Mouse (Mus musculus) MEL (cell line): ENCODE measurements at regions not wholly inside any gene's neighbourhood (a gene's known extent, or its start where the extent isn't known, plus 50 kb on each side); places are given as distances from the start of the nearest gene placed in this dataset.

ENCODE experiments used
- DNase-seq: peaks from one replicate; pipeline ENCODE4 v3.0.0; 2011; ENCODE audit warnings: low read depth, low spot score
- H3K27ac ChIP-seq: 2 replicates; pipeline ENCODE4 v1.5.1; 2012; ENCODE audit warnings: low read depth, mild to moderate bottlenecking, control low read depth, low read length, moderate library complexity; ENCODE audit not compliant: control insufficient read depth
- H3K27me3 ChIP-seq, 2 experiments: fragments of 150-350 bp in 1 of 2; sonication (generic) in 1 of 2; 2 replicates each; pipeline ENCODE4 v1.6.1; 2012; ENCODE audit warnings: low read length in 2 of 2, mild to moderate bottlenecking in 2 of 2, improper control_type of control experiment in 1 of 2, moderate library complexity in 1 of 2; ENCODE audit not compliant: insufficient read depth in 2 of 2, control insufficient read depth in 1 of 2
- H3K36me3 ChIP-seq, 2 experiments: 2 replicates each; pipeline ENCODE4 v1.6.1; 2012 to 2014; ENCODE audit warnings: low read length in 2 of 2, improper control_type of control experiment in 1 of 2, inconsistent platforms in 1 of 2, mild to moderate bottlenecking in 1 of 2; ENCODE audit not compliant: insufficient read depth in 2 of 2, control insufficient read depth in 1 of 2
- H3K4me1 ChIP-seq, 2 experiments: fragments of 150-350 bp in 1 of 2; sonication (generic) in 1 of 2; 2 replicates each; pipeline ENCODE4 v1.6.1; 2012; ENCODE audit warnings: low read length in 2 of 2, improper control_type of control experiment in 1 of 2, mild to moderate bottlenecking in 1 of 2; ENCODE audit not compliant: insufficient read depth in 2 of 2, control insufficient read depth in 1 of 2
- H3K4me3 ChIP-seq, 2 experiments: fragments of 150-350 bp in 1 of 2; sonication (generic) in 1 of 2; 2 replicates each; pipeline ENCODE4 v1.5.1; 2012; ENCODE audit warnings: low read depth in 2 of 2, low read length in 2 of 2, mild to moderate bottlenecking in 2 of 2, moderate library complexity in 2 of 2, control low read depth in 1 of 2, improper control_type of control experiment in 1 of 2; ENCODE audit not compliant: control insufficient read depth in 1 of 2, insufficient read depth in 1 of 2
- H3K79me2 ChIP-seq: 2 replicates; pipeline ENCODE4 v1.6.1; 2012; ENCODE audit warnings: mild to moderate bottlenecking, low read length, moderate library complexity; ENCODE audit not compliant: control insufficient read depth, poor library complexity, insufficient read depth
- H3K9ac ChIP-seq: 2 replicates; pipeline ENCODE4 v1.6.1; 2012; ENCODE audit warnings: low read depth, mild to moderate bottlenecking, control low read depth, low read length, moderate library complexity; ENCODE audit not compliant: control insufficient read depth, poor library complexity, severe bottlenecking
- H3K9me3 ChIP-seq: fragments of 150-350 bp; sonication (generic); replicated peaks from 2 replicates; pipeline ENCODE4 v1.6.1; 2012; ENCODE audit warnings: mild to moderate bottlenecking, low read length, improper control_type of control experiment, moderate library complexity; ENCODE audit not compliant: insufficient read depth
- CHD2 ChIP-seq: IDR thresholded peaks from 2 replicates; pipeline ENCODE4 v1.6.1; 2011; ENCODE audit warnings: low read length, improper control_type of control experiment
- CTCF ChIP-seq, 3 experiments: IDR thresholded peaks in 2 of 3; conservative IDR thresholded peaks in 1 of 3; 2 replicates each; pipeline ENCODE4 v1.5.1; 2011 to 2012; ENCODE audit warnings: low read length in 3 of 3, low read depth in 2 of 3, mild to moderate bottlenecking in 2 of 3, improper control_type of control experiment in 1 of 3, inconsistent platforms in 1 of 3, mixed read lengths in 1 of 3, moderate library complexity in 1 of 3; ENCODE audit not compliant: control insufficient read depth in 1 of 3, insufficient read depth in 1 of 3, poor library complexity in 1 of 3, severe bottlenecking in 1 of 3
- E2F4 ChIP-seq: IDR thresholded peaks from 2 replicates; pipeline ENCODE4 v1.6.1; 2011; ENCODE audit warnings: low read depth, low read length, improper control_type of control experiment, borderline replicate concordance
- JUND ChIP-seq: IDR thresholded peaks from 2 replicates; pipeline ENCODE4 v1.6.1; 2011; ENCODE audit warnings: low read depth, mild to moderate bottlenecking, improper control_type of control experiment, low read length
- KAT2A ChIP-seq: conservative IDR thresholded peaks from 2 replicates; pipeline ENCODE4 v1.6.1; 2012; ENCODE audit warnings: low read depth, low read length, improper control_type of control experiment, inconsistent platforms
- MAFK ChIP-seq: IDR thresholded peaks from 2 replicates; pipeline ENCODE4 v1.6.1; 2011; ENCODE audit warnings: low read depth, mild to moderate bottlenecking, low read length, improper control_type of control experiment, borderline replicate concordance
- MAX ChIP-seq: IDR thresholded peaks from 2 replicates; pipeline ENCODE4 v1.6.1; 2011; ENCODE audit warnings: low read length, improper control_type of control experiment
- MAZ ChIP-seq: IDR thresholded peaks from 2 replicates; pipeline ENCODE4 v1.6.1; 2012; ENCODE audit warnings: low read depth, mild to moderate bottlenecking, inconsistent platforms, low read length, improper control_type of control experiment
- MEF2A ChIP-seq: IDR thresholded peaks from 2 replicates; pipeline ENCODE4 v1.6.1; 2014; ENCODE audit warnings: low read depth, mild to moderate bottlenecking, inconsistent platforms, low read length, improper control_type of control experiment; ENCODE audit not compliant: poor library complexity, insufficient replicate concordance, severe bottlenecking; ENCODE audit errors: extremely low read depth
- NRF1 ChIP-seq: IDR thresholded peaks from 2 replicates; pipeline ENCODE4 v1.6.1; 2014; ENCODE audit warnings: low read depth, mild to moderate bottlenecking, inconsistent platforms, low read length, improper control_type of control experiment, moderate library complexity; ENCODE audit not compliant: poor library complexity, insufficient read depth, severe bottlenecking
- POLR2A ChIP-seq, 2 experiments: IDR thresholded peaks; 2 replicates each; pipeline ENCODE4 v1.6.1; 2011 to 2012; ENCODE audit warnings: low read length in 2 of 2, mild to moderate bottlenecking in 2 of 2, control low read depth in 1 of 2, improper control_type of control experiment in 1 of 2, low read depth in 1 of 2, moderate library complexity in 1 of 2; ENCODE audit not compliant: control insufficient read depth in 1 of 2, insufficient read depth in 1 of 2, poor library complexity in 1 of 2
- POLR2AphosphoS2 ChIP-seq: IDR thresholded peaks from 2 replicates; pipeline ENCODE4 v1.6.1; 2011; ENCODE audit warnings: low read length, improper control_type of control experiment
- POLR2AphosphoS5 ChIP-seq: IDR thresholded peaks from 2 replicates; pipeline ENCODE4 v1.6.1; 2012; ENCODE audit warnings: low read depth, borderline replicate concordance, mild to moderate bottlenecking, inconsistent platforms, low read length, moderate library complexity, mixed read lengths
- RCOR1 ChIP-seq: IDR thresholded peaks from 2 replicates; pipeline ENCODE4 v1.6.1; 2012; ENCODE audit warnings: low read depth, mild to moderate bottlenecking, inconsistent platforms, low read length, improper control_type of control experiment
- SIN3A ChIP-seq: IDR thresholded peaks from 2 replicates; pipeline ENCODE4 v1.6.1; 2012; ENCODE audit warnings: low read length, improper control_type of control experiment, inconsistent platforms
- SMC3 ChIP-seq: IDR thresholded peaks from 2 replicates; pipeline ENCODE4 v1.6.1; 2011; ENCODE audit warnings: low read depth, low read length, improper control_type of control experiment
- TBP ChIP-seq: IDR thresholded peaks from 2 replicates; pipeline ENCODE4 v1.8.0; 2011; ENCODE audit warnings: low read depth, low read length, improper control_type of control experiment
- ZMIZ1 ChIP-seq: IDR thresholded peaks from 2 replicates; pipeline ENCODE4 v1.6.1; 2012; ENCODE audit warnings: low read depth, mild to moderate bottlenecking, inconsistent platforms, low read length, improper control_type of control experiment, moderate library complexity

GRCm38 (mm10) chr13:101625922-101626321 lies 142.1 kb downstream of the Pik3r1 start:
- H3K9ac ChIP-seq = no peak overlapping the region
- H3K4me3 ChIP-seq = no peak overlapping the region
- TF ChIP-seq TBP (no peak), MAX (no peak)
- H3K27me3 ChIP-seq = peaks cover 0 to 2% of the 10 kb centered on the region in 2 experiments; a peak in 2 of 4 replicates
- no peak overlapping the region for H3K27ac ChIP-seq
- no peaks in the 10 kb centered on the region for H3K36me3 ChIP-seq
- H3K9me3 ChIP-seq = no peaks in the 10 kb centered on the region
- H3K4me1 ChIP-seq = no peaks in the 10 kb centered on the region
- no peaks in the 10 kb centered on the region for H3K79me2 ChIP-seq
- no peak for DNase-seq

- Histone ChIP-seq H3K36me3 (no peaks in the 10 kb centered on the region), H3K27me3 (peaks cover 0 to 2% of the 10 kb centered on the region in 2 experiments; a peak in 2 of 4 replicates), H3K4me3 (no peak overlapping the region), H3K4me1 (no peaks in the 10 kb centered on the region), H3K27ac (no peak overlapping the region), H3K9ac (no peak overlapping the region), H3K79me2 (no peaks in the 10 kb centered on the region), H3K9me3 (no peaks in the 10 kb centered on the region)
- DNase-seq = no peak
- TF ChIP-seq RCOR1 = no peak
- no peak for TF ChIP-seq SIN3A
- TF ChIP-seq POLR2AphosphoS5 = no peak
- TF ChIP-seq ZMIZ1 = no peak
- no peak for TF ChIP-seq POLR2A (IDR thresholded peaks at IDR 0.05; ENCODE audit: control insufficient read depth in 1 of 2, insufficient read depth in 1 of 2, low read depth in 1 of 2, low read length in 2 of 2, poor library complexity in 1 of 2)
- no peak for TF ChIP-seq KAT2A
- TF ChIP-seq, all 39 proteins: peak for 0
Observed at GRCm38 (mm10) chr13:101624179-101624581, 143.8 kb downstream of the Pik3r1 start.

- TF ChIP-seq SMC3 (no peak), JUND (no peak), POLR2AphosphoS2 (no peak), NRF1 (no peak), MAFK (no peak), MAZ (no peak), CTCF (IDR thresholded peaks at IDR 0.05 in 2 of 3, conservative IDR thresholded peaks at IDR 0.05 in 1 of 3; ENCODE audit: control insufficient read depth in 1 of 3, insufficient read depth in 1 of 3, low read depth in 2 of 3, low read length in 3 of 3, poor library complexity in 1 of 3, severe bottlenecking in 1 of 3) (no peak), MEF2A (no peak), E2F4 (no peak), CHD2 (no peak)
- Histone ChIP-seq H3K79me2 (no peaks in the 10 kb centered on the region), H3K27ac (no peak overlapping the region), H3K9ac (no peak overlapping the region), H3K27me3 (peaks cover 0 to 2% of the 10 kb centered on the region in 2 experiments; a peak in 2 of 4 replicates), H3K4me1 (no peaks in the 10 kb centered on the region), H3K4me3 (no peak overlapping the region), H3K9me3 (no peaks in the 10 kb centered on the region), H3K36me3 (no peaks in the 10 kb centered on the region)
- DNase-seq = no peak
Observed at GRCm38 (mm10) chr13:101622649-101623048, 145.4 kb downstream of the Pik3r1 start.
